10 mouse cellular contexts compared by ENCODE assay signal in the genomic region with DNA sequence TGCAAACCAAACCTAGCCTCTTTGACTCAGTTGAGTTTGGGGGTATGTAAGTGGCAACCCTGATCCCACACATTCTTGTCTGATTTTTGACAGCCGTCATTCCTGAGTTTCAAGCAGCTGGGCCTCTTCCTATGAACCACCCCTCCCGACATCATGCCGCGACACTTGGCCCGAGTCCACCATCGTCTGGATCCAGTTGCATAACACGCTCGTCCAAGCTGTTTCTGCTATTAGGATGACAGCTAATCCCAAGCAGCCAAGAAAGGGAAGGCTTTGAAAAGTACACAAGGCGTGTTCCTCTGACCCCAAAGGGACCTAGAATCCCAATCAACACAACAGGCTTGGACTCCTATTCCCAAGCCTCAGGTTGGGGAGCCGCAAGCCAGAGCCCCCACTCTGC. TPM values are rescaled to one million over a fixed set of nuclear protein-coding genes. Genes with fewer than 3 reads are reported as not detected.
DNase-seq lines count a peak whose midpoint lies in the region; ATAC-seq lines count a peak whose summit lies in the region.
"Had no signal": no experiment of that assay in that cellular context is flagged by ENCODE, and none has a peak within 500 bp of the region (broad histone marks: within the 10 kb centered on the region; RNA-seq: fewer than 3 reads in every experiment).

No protein-coding gene starts in this region.

- peak; percentile 60 for DNase-seq in ovary, postnatal 14 days (ENCODE audit: low spot score)
- no peak for DNase-seq in ovary, postnatal 10 days (ENCODE audit: low spot score)
- peak; percentile 86 for DNase-seq in gastrocnemius, postnatal 14 days
- peak; percentile 89 to 91 for DNase-seq in heart, postnatal 36 days
- DNase-seq in lung, postnatal 36 days: peak; percentile 86

- no peak overlapping the region for H3K9ac ChIP-seq in midbrain, embryonic 16.5 days (ENCODE audit: low read depth, low read length)

- H3K4me3 ChIP-seq in midbrain, embryonic 16.5 days (ENCODE audit: low read depth, low read length): no peak overlapping the region
- H3K4me3 ChIP-seq: erythroblast, embryonic 14.5 days; megakaryocyte, embryonic 14.5 days had no signal

- ATAC-seq in monocyte, adult 5-6 weeks (replicated peaks; ENCODE audit: insufficient number of reproducible peaks, low FRiP score, low TSS enrichment, poor library complexity, severe bottlenecking): no peak
- no peak for ATAC-seq in midbrain, embryonic 16.5 days
- ATAC-seq in frontal cortex, adult (ENCODE audit: low TSS enrichment): no peak

- WGBS in midbrain, embryonic 16.5 days: 78% methylated on average over 10 of the region's 10 CpGs

- H3K9me3 ChIP-seq in midbrain, embryonic 16.5 days (replicated peaks; ENCODE audit: control insufficient read depth, low read length, poor library complexity, severe bottlenecking): no peaks in the 10 kb centered on the region

- H3K4me2 ChIP-seq in midbrain, embryonic 16.5 days (ENCODE audit: low read length): no peak overlapping the region

- no peak overlapping the region for H3K27ac ChIP-seq in midbrain, embryonic 16.5 days (ENCODE audit: low read length)

- H3K36me3 ChIP-seq in midbrain, embryonic 16.5 days (ENCODE audit: control insufficient read depth, insufficient read depth, low read length): no peaks in the 10 kb centered on the region

- no peaks in the 10 kb centered on the region for H3K4me1 ChIP-seq in midbrain, embryonic 16.5 days (ENCODE audit: control insufficient read depth, insufficient read depth, low read length)

- intact Hi-C loops in gastrocnemius, postnatal 14 days (cut with DNase I; ENCODE audit: low total_unique reads): no loop called here
- intact Hi-C loops in heart, postnatal 36 days (cut with DNase I): no loop called here

- H3K27me3 ChIP-seq in midbrain, embryonic 16.5 days (ENCODE audit: control insufficient read depth, insufficient read depth, low read depth, low read length): no peaks in the 10 kb centered on the region

RNA-seq across cellular contexts. Expression of gene Smtnl2, which starts 14.4 kb away (rescaled TPM):
- 100 to 1,000 TPM; 160 to 162 TPM for total RNA-seq in gastrocnemius, postnatal 14 days (2021)
- 10 to 100 TPM; 18.2 to 19.5 TPM for total RNA-seq in heart, postnatal 36 days (2021)
- not detected in 3 replicates for total RNA-seq in monocyte, adult 5-6 weeks (2017)
- 10.3 and 12.2 TPM in 2 replicates for polyA plus RNA-seq in midbrain, embryonic 16.5 days (2015; fragmentation: Nextera tagmentation; extraction: Ambion mirVana)
- polyA plus RNA-seq: erythroblast, embryonic 14.5 days had no signal

RNA-seq across cellular contexts. Expression of gene Tekt1, which starts 34.8 kb away (rescaled TPM):
- total RNA-seq in gastrocnemius, postnatal 14 days (2021): under 1 TPM; 0.78 TPM
- total RNA-seq in heart, postnatal 36 days (2021): not detected
- not detected in 3 replicates for total RNA-seq in monocyte, adult 5-6 weeks (2017)
- 11.1 and 13.5 TPM in 2 replicates for polyA plus RNA-seq in midbrain, embryonic 16.5 days (2015; fragmentation: Nextera tagmentation; extraction: Ambion mirVana)
- polyA plus RNA-seq: erythroblast, embryonic 14.5 days had no signal

RNA-seq across cellular contexts. Expression of gene Ggt6, which starts 38.3 kb away (rescaled TPM):
- under 1 TPM; 0.18 to 0.38 TPM for total RNA-seq in gastrocnemius, postnatal 14 days (2021)
- total RNA-seq in heart, postnatal 36 days (2021): not detected
- not detected in 3 replicates for total RNA-seq in monocyte, adult 5-6 weeks (2017)
- polyA plus RNA-seq in midbrain, embryonic 16.5 days (2015; fragmentation: Nextera tagmentation; extraction: Ambion mirVana): not detected in 2 replicates
- polyA plus RNA-seq: erythroblast, embryonic 14.5 days had no signal

RNA-seq across cellular contexts. Expression of gene Mybbp1a, which starts 44.1 kb away (rescaled TPM):
- total RNA-seq in gastrocnemius, postnatal 14 days (2021): 10 to 100 TPM; 58.7 to 62.8 TPM
- total RNA-seq in heart, postnatal 36 days (2021): 10 to 100 TPM; 45.9 to 46.8 TPM
- total RNA-seq in monocyte, adult 5-6 weeks (2017): 37.5 to 39.9 TPM (median 37.7 TPM) in 3 replicates
- 61.1 and 67.6 TPM in 2 replicates for polyA plus RNA-seq in midbrain, embryonic 16.5 days (2015; fragmentation: Nextera tagmentation; extraction: Ambion mirVana)

Comparison
In these comparisons a context has a peak if more than half of its experiments do, and no peak if none do; other contexts are left out.
1. RNA of gene Smtnl2, which starts 14.4 kb away (total RNA-seq): 160 to 162 TPM in gastrocnemius, postnatal 14 days and 18.2 to 19.5 TPM in heart, postnatal 36 days; not detected in monocyte, adult 5-6 weeks; every median in the first group is over 10 times any median in the second.